Mouse (Mus musculus): ENCODE results near the gene Gpn3. TPM values are rescaled to one million over a fixed set of nuclear protein-coding genes. Genes with fewer than 3 reads are reported as not detected.
A peak's percentile ranks its signal among the peaks of the same experiment; 100 is the strongest.

Gpn3 gene
- 51.3 and 68.6 TPM in 2 replicates for polyA plus RNA-seq (2015; fragmentation: Nextera tagmentation; extraction: Ambion mirVana)

- Histone ChIP-seq H3K36me3 (ENCODE audit: control insufficient read depth, insufficient read depth) (peaks cover 19% of the 10 kb centered on the region), H3K27ac (ENCODE audit: low read length) (peak within 1 kb of the TSS; percentile 97)
Observed at GRCm38 (mm10) chr5:122371591-122372191, at the start of gene Gpn3. Gpn3 (plus strand) TSS chr5:122371876.

GRCm38 (mm10) chr5:122323523-122323922 is 48.2 kb upstream of the Gpn3 start:
- H3K27ac ChIP-seq (ENCODE audit: low read length) = peak overlapping the region; percentile 37; the same call in 1 of the 2 replicates
- no peak overlapping the region for H3K9ac ChIP-seq (ENCODE audit: low read length)
- H3K4me3 ChIP-seq (ENCODE audit: low read length) = no peak overlapping the region
- peaks cover 24% of the 10 kb centered on the region for H3K4me1 ChIP-seq (ENCODE audit: control insufficient read depth, insufficient read depth, low read length)
- H3K36me3 ChIP-seq (ENCODE audit: control insufficient read depth, insufficient read depth) = peaks cover 18% of the 10 kb centered on the region
- no peak for ATAC-seq (replicated peaks; ENCODE audit: extremely low read depth, insufficient read depth, low FRiP score)
- H3K9me3 ChIP-seq (replicated peaks; ENCODE audit: control insufficient read depth, low read length) = no peaks in the 10 kb centered on the region
- H3K27me3 ChIP-seq (ENCODE audit: control insufficient read depth, insufficient read depth, low read length) = no peaks in the 10 kb centered on the region
- no peak overlapping the region; the same call in 1 of the 2 replicates for H3K4me2 ChIP-seq (ENCODE audit: low read depth, low read length)
- WGBS = 56% methylated on average over 8 of the region's 8 CpGs

More at GRCm38 (mm10) chr5:122371591-122372191, at the start of gene Gpn3:
- Histone ChIP-seq H3K9me3 (replicated peaks; ENCODE audit: control insufficient read depth, low read length) (no peaks in the 10 kb centered on the region), H3K9ac (ENCODE audit: low read length) (peak within 1 kb of the TSS; percentile 86), H3K27me3 (ENCODE audit: control insufficient read depth, insufficient read depth, low read length) (no peaks in the 10 kb centered on the region), H3K4me2 (ENCODE audit: low read depth, low read length) (peak within 1 kb of the TSS; percentile 74), H3K4me3 (ENCODE audit: low read length) (peak within 1 kb of the TSS; percentile 91), H3K4me1 (ENCODE audit: control insufficient read depth, insufficient read depth, low read length) (peaks cover 11% of the 10 kb centered on the region)
- WGBS = under 1% methylated on average over 38 of the region's 46 CpGs
- ATAC-seq (replicated peaks; ENCODE audit: extremely low read depth, insufficient read depth, low FRiP score) = peak; percentile 53

GRCm38 (mm10) chr5:122324608-122325431 is 46.9 kb upstream of the Gpn3 start:
- no peaks in the 10 kb centered on the region for H3K27me3 ChIP-seq (ENCODE audit: control insufficient read depth, insufficient read depth, low read length)
- no peak overlapping the region for H3K4me3 ChIP-seq (ENCODE audit: low read length)
- no peaks in the 10 kb centered on the region for H3K9me3 ChIP-seq (replicated peaks; ENCODE audit: control insufficient read depth, low read length)
- H3K4me2 ChIP-seq (ENCODE audit: low read depth, low read length) = no peak overlapping the region
- no peak overlapping the region for H3K27ac ChIP-seq (ENCODE audit: low read length)
- no peak overlapping the region for H3K9ac ChIP-seq (ENCODE audit: low read length)
- ATAC-seq (replicated peaks; ENCODE audit: extremely low read depth, insufficient read depth, low FRiP score) = no peak
- peaks cover 18% of the 10 kb centered on the region for H3K36me3 ChIP-seq (ENCODE audit: control insufficient read depth, insufficient read depth)
- H3K4me1 ChIP-seq (ENCODE audit: control insufficient read depth, insufficient read depth, low read length) = peaks cover 14% of the 10 kb centered on the region
- WGBS = 85% methylated on average over 23 of the region's 23 CpGs

- no peak overlapping the region for H3K4me2 ChIP-seq (ENCODE audit: low read depth, low read length)
- peaks cover 18% of the 10 kb centered on the region for H3K36me3 ChIP-seq (ENCODE audit: control insufficient read depth, insufficient read depth)
- H3K27ac ChIP-seq (ENCODE audit: low read length) = no peak overlapping the region
- ATAC-seq (replicated peaks; ENCODE audit: extremely low read depth, insufficient read depth, low FRiP score) = no peak
- 86% methylated on average over 8 of the region's 8 CpGs for WGBS
- no peaks in the 10 kb centered on the region for H3K9me3 ChIP-seq (replicated peaks; ENCODE audit: control insufficient read depth, low read length)
- no peak overlapping the region for H3K9ac ChIP-seq (ENCODE audit: low read length)
- no peak overlapping the region for H3K4me3 ChIP-seq (ENCODE audit: low read length)
- no peaks in the 10 kb centered on the region for H3K27me3 ChIP-seq (ENCODE audit: control insufficient read depth, insufficient read depth, low read length)
- H3K4me1 ChIP-seq (ENCODE audit: control insufficient read depth, insufficient read depth, low read length) = peaks cover 9% of the 10 kb centered on the region
Observed at GRCm38 (mm10) chr5:122325477-122325876, 46.2 kb upstream of the Gpn3 start.

GRCm38 (mm10) chr5:122327283-122327682 is 44.4 kb upstream of the Gpn3 start:
- no peak for ATAC-seq (replicated peaks; ENCODE audit: extremely low read depth, insufficient read depth, low FRiP score)
- WGBS = 85% methylated on average over 3 of the region's 3 CpGs
- Histone ChIP-seq H3K9ac (ENCODE audit: low read length) (no peak overlapping the region), H3K4me2 (ENCODE audit: low read depth, low read length) (no peak overlapping the region), H3K36me3 (ENCODE audit: control insufficient read depth, insufficient read depth) (peaks cover 10% of the 10 kb centered on the region), H3K27me3 (ENCODE audit: control insufficient read depth, insufficient read depth, low read length) (no peaks in the 10 kb centered on the region), H3K9me3 (replicated peaks; ENCODE audit: control insufficient read depth, low read length) (no peaks in the 10 kb centered on the region), H3K4me3 (ENCODE audit: low read length) (no peak overlapping the region), H3K4me1 (ENCODE audit: control insufficient read depth, insufficient read depth, low read length) (0 out of 2 replicates have a peak, but pooled peaks cover 3% of the 10 kb centered on the region), H3K27ac (ENCODE audit: low read length) (no peak overlapping the region)

GRCm38 (mm10) chr5:122330269-122330668 is 41.4 kb upstream of the Gpn3 start:
- Histone ChIP-seq H3K27ac (ENCODE audit: low read length) (no peak overlapping the region), H3K9me3 (replicated peaks; ENCODE audit: control insufficient read depth, low read length) (no peaks in the 10 kb centered on the region), H3K36me3 (ENCODE audit: control insufficient read depth, insufficient read depth) (peaks cover 6% of the 10 kb centered on the region), H3K4me1 (ENCODE audit: control insufficient read depth, insufficient read depth, low read length) (no peaks in the 10 kb centered on the region), H3K27me3 (ENCODE audit: control insufficient read depth, insufficient read depth, low read length) (no peaks in the 10 kb centered on the region), H3K9ac (ENCODE audit: low read length) (no peak overlapping the region), H3K4me3 (ENCODE audit: low read length) (no peak overlapping the region), H3K4me2 (ENCODE audit: low read depth, low read length) (no peak overlapping the region)
- 76% methylated on average over 4 of the region's 4 CpGs for WGBS
- no peak for ATAC-seq (replicated peaks; ENCODE audit: extremely low read depth, insufficient read depth, low FRiP score)

GRCm38 (mm10) chr5:122334682-122335081 is 37.0 kb upstream of the Gpn3 start:
- Histone ChIP-seq H3K4me2 (ENCODE audit: low read depth, low read length) (no peak overlapping the region), H3K9me3 (replicated peaks; ENCODE audit: control insufficient read depth, low read length) (no peaks in the 10 kb centered on the region), H3K27me3 (ENCODE audit: control insufficient read depth, insufficient read depth, low read length) (no peaks in the 10 kb centered on the region), H3K4me3 (ENCODE audit: low read length) (no peak overlapping the region), H3K4me1 (ENCODE audit: control insufficient read depth, insufficient read depth, low read length) (no peaks in the 10 kb centered on the region), H3K27ac (ENCODE audit: low read length) (no peak overlapping the region), H3K9ac (ENCODE audit: low read length) (no peak overlapping the region), H3K36me3 (ENCODE audit: control insufficient read depth, insufficient read depth) (no peaks in the 10 kb centered on the region)
- ATAC-seq (replicated peaks; ENCODE audit: extremely low read depth, insufficient read depth, low FRiP score) = no peak
- 54% methylated on average over 3 of the region's 3 CpGs for WGBS

GRCm38 (mm10) chr5:122336554-122337294 is 35.0 kb upstream of the Gpn3 start:
- H3K27me3 ChIP-seq (ENCODE audit: control insufficient read depth, insufficient read depth, low read length) = no peaks in the 10 kb centered on the region
- no peak for ATAC-seq (replicated peaks; ENCODE audit: extremely low read depth, insufficient read depth, low FRiP score)
- no peaks in the 10 kb centered on the region for H3K9me3 ChIP-seq (replicated peaks; ENCODE audit: control insufficient read depth, low read length)
- H3K4me1 ChIP-seq (ENCODE audit: control insufficient read depth, insufficient read depth, low read length) = no peaks in the 10 kb centered on the region
- no peak overlapping the region for H3K4me2 ChIP-seq (ENCODE audit: low read depth, low read length)
- H3K36me3 ChIP-seq (ENCODE audit: control insufficient read depth, insufficient read depth) = no peaks in the 10 kb centered on the region
- 81% methylated on average over 7 of the region's 7 CpGs for WGBS
- no peak overlapping the region for H3K4me3 ChIP-seq (ENCODE audit: low read length)
- H3K27ac ChIP-seq (ENCODE audit: low read length) = no peak overlapping the region
- H3K9ac ChIP-seq (ENCODE audit: low read length) = no peak overlapping the region
